Mouse (Mus musculus) liver, adult 2 months (tissue): ENCODE data around the gene Stxbp6. TPM values are rescaled to one million over a fixed set of nuclear protein-coding genes. Genes with fewer than 3 reads are reported as not detected.

Source experiments
- DNase-seq: peaks from one replicate; pipeline ENCODE4 v3.0.0-alpha.2; 2011; ENCODE audit warnings: low read depth, low spot score; ENCODE audit errors: extremely low read depth
- H3K27ac ChIP-seq: fragments of 200-500 bp; replicated peaks from 2 replicates; pipeline ENCODE4 v1.5.1; 2012; ENCODE audit warnings: low read depth, mild to moderate bottlenecking, control low read depth, inconsistent platforms, low read length; ENCODE audit not compliant: insufficient read depth
- H3K27me3 ChIP-seq: fragments of 200-500 bp; 2 replicates; pipeline ENCODE4 v1.6.1; 2012; ENCODE audit warnings: mild to moderate bottlenecking, moderate library complexity, low read length, inconsistent platforms; ENCODE audit not compliant: control insufficient read depth, insufficient read depth
- H3K36me3 ChIP-seq: fragments of 200-500 bp; 2 replicates; pipeline ENCODE4 v1.6.1; 2012; ENCODE audit warnings: low read length, inconsistent platforms; ENCODE audit not compliant: control insufficient read depth, insufficient read depth
- H3K4me1 ChIP-seq: fragments of 200-500 bp; 2 replicates; pipeline ENCODE4 v1.6.1; 2011; ENCODE audit warnings: low read length; ENCODE audit not compliant: control insufficient read depth, insufficient read depth
- H3K4me3 ChIP-seq: fragments of 200-500 bp; 2 replicates; pipeline ENCODE4 v1.5.1; 2011; ENCODE audit warnings: low read depth, mild to moderate bottlenecking, control low read depth, low read length, moderate library complexity; ENCODE audit not compliant: insufficient read depth
- H3K79me2 ChIP-seq: fragments of 200-500 bp; 2 replicates; pipeline ENCODE4 v1.6.1; 2012; ENCODE audit warnings: inconsistent platforms, mild to moderate bottlenecking, low read length, moderate library complexity; ENCODE audit not compliant: control insufficient read depth, insufficient read depth
- H3K9ac ChIP-seq: fragments of 200-500 bp; 2 replicates; pipeline ENCODE4 v1.6.1; 2012; ENCODE audit warnings: low read depth, mild to moderate bottlenecking, control low read depth, inconsistent platforms, low read length
- CTCF ChIP-seq: fragments of 200-500 bp; IDR thresholded peaks from 2 replicates; pipeline ENCODE4 v1.5.1; 2011; ENCODE audit warnings: low read depth, low read length, control low read depth
- POLR2A ChIP-seq: fragments of 200-500 bp; IDR thresholded peaks from 2 replicates; pipeline ENCODE4 v1.6.1; 2011; ENCODE audit warnings: low read length, control low read depth; ENCODE audit not compliant: insufficient read depth; ENCODE audit errors: extremely low read depth
- WGBS: fragments of 180-500 bp; shearing (Covaris S2); methylation state at CpG from one replicate; pipeline ENCODE4 v1.1.7; 2018; 5-methylcytosine and 5-hydroxymethylcytosine counted together
- polyA plus RNA-seq: library from polyadenylated mRNA; depleted of rRNA; stranded (reverse); fragments of >200 nt; gene quantifications from 2 replicates; pipeline ENCODE4 v1.2.3, GENCODE M21; 2012
- total RNA-seq: library from RNA; depleted of rRNA; stranded (reverse); fragments of >200 nt; gene quantifications from 2 replicates; pipeline ENCODE4 v1.2.3, GENCODE M21; 2014

The Stxbp6 gene
- total and polyA plus RNA-seq, 2 experiments = 4.6 to 8.5 TPM

GRCm38 (mm10) chr12:44835879-44836467 lies 238.5 kb downstream of the Stxbp6 start:
- H3K9ac ChIP-seq = no peak overlapping the region
- no peaks in the 10 kb centered on the region for H3K27me3 ChIP-seq
- H3K27ac ChIP-seq = no peak overlapping the region
- H3K4me3 ChIP-seq = no peak overlapping the region
- no peaks in the 10 kb centered on the region for H3K36me3 ChIP-seq
- TF ChIP-seq POLR2A = no peak
- no peak for TF ChIP-seq CTCF
- H3K79me2 ChIP-seq = no peaks in the 10 kb centered on the region
- DNase-seq = no peak
- WGBS = 76% methylated on average over 1 of the region's 1 CpGs
- H3K4me1 ChIP-seq = no peaks in the 10 kb centered on the region

- no peak for DNase-seq
- no peak for TF ChIP-seq CTCF
- no peak overlapping the region for H3K9ac ChIP-seq
- H3K4me3 ChIP-seq = no peak overlapping the region
- no peaks in the 10 kb centered on the region for H3K27me3 ChIP-seq
- no peaks in the 10 kb centered on the region for H3K79me2 ChIP-seq
- WGBS = 69% methylated on average over 2 of the region's 2 CpGs
- no peaks in the 10 kb centered on the region for H3K4me1 ChIP-seq
- H3K27ac ChIP-seq = no peak overlapping the region
- H3K36me3 ChIP-seq = no peaks in the 10 kb centered on the region
Observed at GRCm38 (mm10) chr12:44811895-44812294, 262.6 kb downstream of the Stxbp6 start.

DNA sequence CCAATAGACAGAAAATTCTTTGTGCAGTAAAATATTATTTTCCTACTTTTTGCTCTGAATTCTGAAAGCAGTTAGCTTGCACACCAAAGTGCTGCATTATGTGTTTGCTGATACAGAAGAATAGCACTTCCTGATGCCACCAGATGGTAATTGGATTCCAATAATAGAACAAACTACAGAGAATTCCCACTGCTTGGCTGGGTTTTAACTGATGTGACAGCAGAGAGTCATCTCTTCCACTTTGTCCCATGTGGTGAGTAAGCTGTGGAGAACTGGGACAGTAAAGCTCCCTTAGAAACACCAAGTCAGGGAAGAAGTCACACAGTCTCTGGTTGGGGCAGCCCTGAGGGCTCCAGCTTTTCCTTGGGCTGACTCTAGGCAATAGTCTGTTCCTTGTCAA lies 270.3 kb downstream of the Stxbp6 start:
- Histone ChIP-seq H3K79me2 (no peaks in the 10 kb centered on the region), H3K27ac (no peak overlapping the region), H3K4me1 (no peaks in the 10 kb centered on the region), H3K36me3 (no peaks in the 10 kb centered on the region), H3K4me3 (no peak overlapping the region), H3K27me3 (no peaks in the 10 kb centered on the region), H3K9ac (no peak overlapping the region)
- DNase-seq = no peak
- no peak for TF ChIP-seq POLR2A
- TF ChIP-seq CTCF = no peak
